In genomic region chr3:65385771-65386170, GRCm38 (mm10) we compare ENCODE assay signal across 23 mouse cellular contexts. TPM values are rescaled to one million over a fixed set of nuclear protein-coding genes. Genes with fewer than 3 reads are reported as not detected.
A peak's percentile ranks its signal among the peaks of the same experiment; 100 is the strongest.
DNase-seq lines count a peak whose midpoint lies in the region; ATAC-seq lines count a peak whose summit lies in the region.
"Had no signal": no experiment of that assay in that cellular context is flagged by ENCODE, and none has a peak within 500 bp of the region (broad histone marks: within the 10 kb centered on the region; RNA-seq: fewer than 3 reads in every experiment).

No protein-coding gene starts in this region.

- H3K27me3 ChIP-seq in liver, embryonic 12.5 days (replicated peaks): no peaks in the 10 kb centered on the region
- H3K27me3 ChIP-seq: embryonic facial prominence, embryonic 13.5 days; forebrain, embryonic 12.5 days; hindbrain, embryonic 15.5 days; limb, embryonic 15.5 days; liver, embryonic 15.5 days; megakaryocyte, embryonic 14.5 days had no signal

- peak; percentile 96 for DNase-seq in heart, adult 11 months
- no peak for DNase-seq in heart, postnatal 4 days
- peak; percentile 12 for DNase-seq in lung, postnatal 25 days (ENCODE audit: low spot score)
- DNase-seq in lung, postnatal 4 days: no peak
- DNase-seq in Muller cell, postnatal 12 days (ENCODE audit: inconsistent ontology term): peak; percentile 16
- DNase-seq in heart, postnatal 14 days: peak; percentile 25 to 31
- DNase-seq: adrenal gland, postnatal 10 days; cerebellum, adult 2 months; cerebellum, postnatal 36 days; embryo, embryonic 11 days; kidney, adult 2 months; kidney, postnatal 10 days; left cerebral cortex, postnatal 4 days; midbrain, embryonic 14.5 days; thymus, postnatal 25 days had no signal

- 0 out of 2 replicates have a peak, but pooled peaks cover 4% of the 10 kb centered on the region for H3K4me1 ChIP-seq in liver, embryonic 12.5 days
- H3K4me1 ChIP-seq: forebrain, embryonic 12.5 days had no signal

- no peak overlapping the region for H3K4me3 ChIP-seq in liver, embryonic 12.5 days
- H3K4me3 ChIP-seq: embryonic facial prominence, embryonic 13.5 days; erythroblast, embryonic 14.5 days; forebrain, embryonic 12.5 days; hindbrain, embryonic 15.5 days; limb, embryonic 15.5 days; liver, embryonic 15.5 days; megakaryocyte, embryonic 14.5 days had no signal

- H3K27ac ChIP-seq in liver, embryonic 12.5 days: no peak overlapping the region
- H3K27ac ChIP-seq: embryonic facial prominence, embryonic 13.5 days; forebrain, embryonic 12.5 days; hindbrain, embryonic 15.5 days; limb, embryonic 15.5 days; liver, embryonic 15.5 days had no signal

- H3K4me2 ChIP-seq in liver, embryonic 12.5 days: no peak overlapping the region
- H3K4me2 ChIP-seq: embryonic facial prominence, embryonic 13.5 days; forebrain, embryonic 12.5 days; hindbrain, embryonic 15.5 days; limb, embryonic 15.5 days; liver, embryonic 15.5 days had no signal

- H3K36me3 ChIP-seq in liver, embryonic 12.5 days: peaks cover 93% of the 10 kb centered on the region

- intact Hi-C loops in heart, postnatal 14 days (cut with DNase I): no loop called here

- no peaks in the 10 kb centered on the region for H3K9me3 ChIP-seq in liver, embryonic 12.5 days (replicated peaks)
- H3K9me3 ChIP-seq: embryonic facial prominence, embryonic 13.5 days; forebrain, embryonic 12.5 days; hindbrain, embryonic 15.5 days; limb, embryonic 15.5 days; liver, embryonic 15.5 days; megakaryocyte, embryonic 14.5 days had no signal

- ATAC-seq in liver, embryonic 12.5 days: no peak

- H3K9ac ChIP-seq in liver, embryonic 12.5 days: no peak overlapping the region
- H3K9ac ChIP-seq: embryonic facial prominence, embryonic 13.5 days; forebrain, embryonic 12.5 days; hindbrain, embryonic 15.5 days; limb, embryonic 15.5 days; liver, embryonic 15.5 days had no signal

RNA-seq across cellular contexts. Expression of gene Ssr3, which starts 6.7 kb away (rescaled TPM):
- total RNA-seq in heart, postnatal 4 days (2021): 100 to 1,000 TPM; 178 TPM
- total RNA-seq in heart, postnatal 14 days (2021): 100 to 1,000 TPM; 135 to 140 TPM
- 138 TPM in 2 replicates for polyA plus RNA-seq in liver, embryonic 12.5 days (2016; fragmentation: Nextera tagmentation; extraction: Ambion mirVana)

Comparison
In these comparisons a context has a peak if more than half of its experiments do, and no peak if none do; other contexts are left out.
1. DNase-seq: peak in heart, adult 11 months (single experiment), lung, postnatal 25 days (single experiment), Muller cell, postnatal 12 days (single experiment) and heart, postnatal 14 days (2 of 2); none in heart, postnatal 4 days (single experiment) and lung, postnatal 4 days (0 of 2).